Mouse (Mus musculus): ENCODE results near the gene Mlip. TPM values are rescaled to one million over a fixed set of nuclear protein-coding genes. Genes with fewer than 3 reads are reported as not detected.
"Not testable (repeated sequence)": the region's sequence is repeated elsewhere in the genome, so short reads cannot be mapped to it uniquely, and the experiment has no call there.

Mlip gene
- polyA plus RNA-seq, 1 experiment from 2014 or later, result not detected

DNA sequence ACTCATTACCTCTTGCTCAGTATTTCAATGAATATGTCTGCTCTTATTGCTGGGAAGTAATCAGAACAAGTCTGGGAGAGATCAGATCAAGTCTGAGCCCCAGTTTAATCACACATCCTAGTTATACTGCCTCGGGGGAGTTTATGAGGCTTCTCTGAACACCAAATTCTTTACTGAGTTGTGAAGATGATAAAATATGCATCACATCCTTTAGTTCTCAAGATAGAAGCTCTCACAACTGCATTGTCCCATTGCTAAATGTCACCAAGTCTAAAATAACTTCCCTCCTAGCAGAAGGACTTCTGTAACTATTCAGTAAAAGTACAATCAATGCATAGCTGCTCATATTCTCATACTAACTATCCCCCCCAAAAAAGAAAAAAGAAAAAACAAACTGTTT, 154.5 kb downstream of the Mlip start:
- Histone ChIP-seq H3K27ac (no peak overlapping the region), H3K4me3 (ENCODE audit: inconsistent target) (no peak overlapping the region), H3K36me3 (ENCODE audit: inconsistent target) (no peaks in the 10 kb centered on the region), H3K79me2 (ENCODE audit: inconsistent target) (no peaks in the 10 kb centered on the region)
- 58% methylated on average over 1 of the region's 1 CpGs for WGBS (ENCODE audit: missing documents)

DNA sequence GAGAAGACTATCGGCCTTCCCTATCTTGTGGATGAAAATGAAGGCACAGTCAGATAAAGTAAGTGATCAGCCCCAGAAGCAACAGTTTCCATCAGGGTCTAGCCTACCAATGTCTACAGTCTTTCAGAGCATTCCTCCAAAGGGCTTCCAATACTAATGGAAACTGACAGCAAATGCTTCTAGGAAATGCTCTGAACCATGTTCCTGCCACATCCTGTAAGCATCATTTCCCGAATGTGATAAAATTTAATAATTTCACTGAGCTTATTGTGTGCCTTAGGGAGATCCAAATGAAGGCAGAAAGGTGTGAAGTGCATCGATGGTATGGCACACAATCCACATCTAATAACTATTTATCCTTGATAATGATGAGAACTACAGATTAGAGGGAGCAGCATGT, 173.3 kb downstream of the Mlip start:
- no peak overlapping the region for H3K27ac ChIP-seq
- H3K79me2 ChIP-seq (ENCODE audit: inconsistent target), result no peaks in the 10 kb centered on the region
- 94% methylated on average over 3 of the region's 3 CpGs for WGBS (ENCODE audit: missing documents)
- no peaks in the 10 kb centered on the region for H3K36me3 ChIP-seq (ENCODE audit: inconsistent target)
- H3K4me3 ChIP-seq (ENCODE audit: inconsistent target), result no peak overlapping the region

- Histone ChIP-seq H3K36me3 (ENCODE audit: inconsistent target) (no peaks in the 10 kb centered on the region), H3K27ac (no peak overlapping the region), H3K4me3 (ENCODE audit: inconsistent target) (no peak overlapping the region), H3K79me2 (ENCODE audit: inconsistent target) (no peaks in the 10 kb centered on the region)
- WGBS (ENCODE audit: missing documents), result 81% methylated on average over 3 of the region's 3 CpGs
Measured at GRCm38 (mm10) chr9:77175870-77176269, 176.9 kb downstream of the Mlip start.

- 11% methylated on average over 5 of the region's 5 CpGs for WGBS (ENCODE audit: missing documents)
- no peak overlapping the region for H3K4me3 ChIP-seq (ENCODE audit: inconsistent target)
- H3K79me2 ChIP-seq (ENCODE audit: inconsistent target), result no peaks in the 10 kb centered on the region
- H3K36me3 ChIP-seq (ENCODE audit: inconsistent target), result no peaks in the 10 kb centered on the region
- H3K27ac ChIP-seq, result no peak overlapping the region
Measured at GRCm38 (mm10) chr9:77172044-77172443, 180.7 kb downstream of the Mlip start.

- 90% methylated on average over 6 of the region's 6 CpGs for WGBS (ENCODE audit: missing documents)
Measured at GRCm38 (mm10) chr9:77165877-77166276, 186.9 kb downstream of the Mlip start.

DNA sequence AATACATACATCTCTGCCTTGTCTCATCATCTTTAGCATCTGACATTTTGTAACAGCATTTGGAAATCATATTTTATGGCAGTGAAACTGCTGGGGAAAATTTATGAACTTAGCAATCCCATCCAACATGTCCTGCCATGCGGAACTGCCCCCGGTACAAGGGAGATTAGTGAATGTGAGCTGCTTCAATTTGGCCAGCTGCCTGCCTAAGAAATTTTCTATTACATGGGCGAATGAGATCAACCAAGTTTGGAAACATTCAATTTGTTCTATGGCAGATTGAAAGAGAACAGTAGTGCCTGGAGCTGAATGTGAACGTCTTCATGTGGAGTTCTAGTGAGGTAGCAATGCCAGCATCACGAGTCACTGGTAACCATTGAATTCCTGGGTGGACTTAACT, 191.0 kb downstream of the Mlip start:
- H3K4me3 ChIP-seq (ENCODE audit: inconsistent target), result no peak overlapping the region
- H3K79me2 ChIP-seq (ENCODE audit: inconsistent target), result no peaks in the 10 kb centered on the region
- no peak overlapping the region for H3K27ac ChIP-seq
- 82% methylated on average over 5 of the region's 5 CpGs for WGBS (ENCODE audit: missing documents)
- no peaks in the 10 kb centered on the region for H3K36me3 ChIP-seq (ENCODE audit: inconsistent target)

More at GRCm38 (mm10) chr9:77165877-77166276, 186.9 kb downstream of the Mlip start:
- H3K36me3 ChIP-seq (ENCODE audit: inconsistent target), result no peaks in the 10 kb centered on the region
- H3K27ac ChIP-seq, result no peak overlapping the region
- no peak overlapping the region for H3K4me3 ChIP-seq (ENCODE audit: inconsistent target)
- no peaks in the 10 kb centered on the region for H3K79me2 ChIP-seq (ENCODE audit: inconsistent target)

GRCm38 (mm10) chr9:77160277-77160926, 192.4 kb downstream of the Mlip start:
- H3K4me3 ChIP-seq (ENCODE audit: inconsistent target), result no peak overlapping the region
- WGBS (ENCODE audit: missing documents), result 83% methylated on average over 4 of the region's 4 CpGs
- H3K79me2 ChIP-seq (ENCODE audit: inconsistent target), result no peaks in the 10 kb centered on the region

DNA sequence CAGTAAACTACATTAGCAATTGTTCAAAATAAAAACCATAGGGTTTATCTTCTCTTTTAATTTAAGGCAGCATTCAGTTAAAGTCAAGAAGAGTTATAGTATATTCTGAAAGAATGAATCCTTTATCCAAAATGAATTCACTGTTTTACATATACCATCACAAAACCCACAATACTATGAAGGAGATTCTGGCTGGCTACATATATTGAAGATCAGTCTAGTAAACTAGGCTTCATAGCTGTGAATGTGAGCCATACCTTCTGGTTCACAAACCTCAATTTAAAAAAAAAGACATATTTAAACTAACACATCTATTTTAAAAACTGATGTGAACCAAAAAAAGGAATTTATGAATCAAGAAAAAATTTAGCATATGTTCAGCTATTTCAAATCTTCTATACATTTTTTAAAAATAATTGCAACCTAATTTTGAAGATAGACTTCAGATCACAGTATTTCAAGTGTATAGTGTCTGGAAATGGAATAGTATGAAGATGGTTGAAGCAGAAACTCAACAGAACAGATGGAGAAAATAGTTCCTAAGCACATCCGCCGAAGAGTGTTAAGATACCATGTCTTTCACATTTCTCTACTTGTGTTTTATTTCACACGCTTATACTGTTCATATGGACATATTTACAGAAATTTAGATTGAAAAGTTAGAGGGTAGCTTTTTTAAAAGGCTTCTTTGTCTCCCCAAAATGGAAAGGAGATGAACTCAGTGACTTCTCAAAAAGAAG, 204.1 kb downstream of the Mlip start:
- Histone ChIP-seq H3K36me3 (ENCODE audit: inconsistent target) (no peaks in the 10 kb centered on the region), H3K4me3 (ENCODE audit: inconsistent target) (no peak overlapping the region), H3K27ac (no peak overlapping the region), H3K79me2 (ENCODE audit: inconsistent target) (no peaks in the 10 kb centered on the region)
- 95% methylated on average over 3 of the region's 3 CpGs for WGBS (ENCODE audit: missing documents)

More at GRCm38 (mm10) chr9:77160277-77160926, 192.4 kb downstream of the Mlip start:
- H3K36me3 ChIP-seq (ENCODE audit: inconsistent target), result no peaks in the 10 kb centered on the region
- no peak overlapping the region for H3K27ac ChIP-seq

DNA sequence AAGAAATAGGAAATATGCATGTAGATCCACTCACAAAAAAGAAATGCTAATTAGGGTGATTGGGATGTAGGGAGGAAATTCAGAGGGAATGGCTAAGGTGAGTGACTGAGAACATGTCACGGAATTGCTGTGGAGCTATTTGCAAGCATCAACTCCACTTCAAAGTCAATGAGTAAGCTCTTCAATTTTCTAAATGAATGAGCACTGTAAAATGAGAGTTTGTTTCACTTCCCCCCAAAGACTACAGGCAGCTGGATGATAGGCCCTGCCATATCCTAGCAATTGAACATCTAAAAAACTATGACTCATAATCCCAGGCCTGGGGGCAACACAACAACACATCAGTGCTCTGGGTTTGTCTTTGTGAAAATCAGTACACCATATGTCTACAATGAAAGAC, 233.0 kb downstream of the Mlip start:
- Histone ChIP-seq H3K79me2 (ENCODE audit: inconsistent target) (no peaks in the 10 kb centered on the region), H3K27ac (no peak overlapping the region), H3K36me3 (ENCODE audit: inconsistent target) (no peaks in the 10 kb centered on the region), H3K4me3 (ENCODE audit: inconsistent target) (no peak overlapping the region)
- 94% methylated on average over 1 of the region's 1 CpGs for WGBS (ENCODE audit: missing documents)

DNA sequence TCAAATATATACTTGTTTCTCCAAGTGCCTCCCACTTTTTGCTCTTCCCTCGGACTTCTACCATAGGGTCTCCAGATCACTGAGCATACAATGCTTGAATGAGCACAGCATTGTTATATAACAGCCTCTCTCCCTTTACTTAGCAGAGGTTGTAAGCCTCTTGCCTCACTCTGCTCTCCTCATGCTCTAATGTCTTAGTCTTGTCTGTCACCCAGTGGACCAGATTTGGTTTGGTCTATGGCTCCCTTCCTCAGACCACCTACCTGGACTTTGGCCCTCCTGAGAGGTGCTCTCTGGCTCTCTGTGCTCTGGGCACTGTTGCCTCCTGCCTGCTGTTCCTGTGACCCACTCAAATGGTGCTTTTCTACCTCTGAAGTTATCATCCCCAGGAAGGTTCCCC, 255.9 kb downstream of the Mlip start:
- Histone ChIP-seq H3K36me3 (ENCODE audit: inconsistent target) (no peaks in the 10 kb centered on the region), H3K4me3 (ENCODE audit: inconsistent target) (no peak overlapping the region), H3K27ac (no peak overlapping the region), H3K79me2 (ENCODE audit: inconsistent target) (no peaks in the 10 kb centered on the region)
- WGBS (ENCODE audit: missing documents), result 92% methylated on average over 1 of the region's 1 CpGs

DNA sequence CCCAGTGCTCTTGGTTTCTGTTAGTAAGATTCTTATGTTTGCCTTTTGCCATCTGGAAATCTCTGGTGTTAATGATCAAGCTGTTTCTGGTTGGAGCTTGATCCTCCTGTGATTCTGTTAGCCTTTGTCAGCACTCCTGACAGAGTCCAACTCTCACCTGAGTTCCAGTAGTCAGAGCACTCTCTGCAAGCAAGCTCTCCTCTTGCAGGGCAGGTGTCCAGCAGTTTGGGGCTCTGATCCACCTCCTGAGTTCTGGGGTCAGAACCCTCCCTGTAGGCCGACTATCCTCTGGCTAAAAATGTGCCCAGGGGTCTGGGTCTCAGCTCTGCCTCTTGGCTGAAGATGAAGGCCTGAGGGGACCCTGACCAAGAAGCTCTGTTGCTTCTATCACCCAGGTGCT, 269.5 kb downstream of the Mlip start:
- 100% methylated on average over 1 of the region's 1 CpGs for WGBS (ENCODE audit: missing documents)
- H3K36me3 ChIP-seq (ENCODE audit: inconsistent target); H3K27ac ChIP-seq; H3K79me2 ChIP-seq (ENCODE audit: inconsistent target); H3K4me3 ChIP-seq (ENCODE audit: inconsistent target): not testable (repeated sequence)

- no peak overlapping the region for H3K27ac ChIP-seq
- H3K4me3 ChIP-seq (ENCODE audit: inconsistent target), result no peak overlapping the region
- no peaks in the 10 kb centered on the region for H3K79me2 ChIP-seq (ENCODE audit: inconsistent target)
- WGBS (ENCODE audit: missing documents), result 75% methylated on average over 2 of the region's 2 CpGs
- no peaks in the 10 kb centered on the region for H3K36me3 ChIP-seq (ENCODE audit: inconsistent target)
Measured at GRCm38 (mm10) chr9:77071676-77072075, 281.1 kb downstream of the Mlip start.

DNA sequence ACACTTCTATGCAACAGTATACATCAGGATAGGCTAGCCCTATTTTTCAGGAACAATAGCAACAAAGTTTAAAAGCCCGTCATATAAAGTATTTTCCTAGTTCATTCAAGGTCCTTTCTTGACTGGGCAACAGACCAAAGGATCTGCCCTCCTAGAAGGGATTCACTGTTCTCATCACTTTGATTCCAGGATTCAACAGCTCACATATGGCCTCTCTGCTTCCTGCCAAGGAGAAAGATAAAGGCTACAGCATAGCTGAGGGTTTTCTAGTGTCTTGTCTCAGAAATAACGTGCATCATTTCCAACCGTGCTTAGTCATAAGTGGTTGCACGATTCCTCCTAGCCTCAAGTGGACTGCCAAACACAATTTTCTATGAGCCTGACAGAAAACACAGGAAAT, 296.2 kb downstream of the Mlip start:
- no peak overlapping the region for H3K4me3 ChIP-seq (ENCODE audit: inconsistent target)
- H3K36me3 ChIP-seq (ENCODE audit: inconsistent target), result no peaks in the 10 kb centered on the region
- H3K79me2 ChIP-seq (ENCODE audit: inconsistent target), result no peaks in the 10 kb centered on the region
- WGBS (ENCODE audit: missing documents), result 67% methylated on average over 4 of the region's 4 CpGs
- no peak overlapping the region for H3K27ac ChIP-seq

DNA sequence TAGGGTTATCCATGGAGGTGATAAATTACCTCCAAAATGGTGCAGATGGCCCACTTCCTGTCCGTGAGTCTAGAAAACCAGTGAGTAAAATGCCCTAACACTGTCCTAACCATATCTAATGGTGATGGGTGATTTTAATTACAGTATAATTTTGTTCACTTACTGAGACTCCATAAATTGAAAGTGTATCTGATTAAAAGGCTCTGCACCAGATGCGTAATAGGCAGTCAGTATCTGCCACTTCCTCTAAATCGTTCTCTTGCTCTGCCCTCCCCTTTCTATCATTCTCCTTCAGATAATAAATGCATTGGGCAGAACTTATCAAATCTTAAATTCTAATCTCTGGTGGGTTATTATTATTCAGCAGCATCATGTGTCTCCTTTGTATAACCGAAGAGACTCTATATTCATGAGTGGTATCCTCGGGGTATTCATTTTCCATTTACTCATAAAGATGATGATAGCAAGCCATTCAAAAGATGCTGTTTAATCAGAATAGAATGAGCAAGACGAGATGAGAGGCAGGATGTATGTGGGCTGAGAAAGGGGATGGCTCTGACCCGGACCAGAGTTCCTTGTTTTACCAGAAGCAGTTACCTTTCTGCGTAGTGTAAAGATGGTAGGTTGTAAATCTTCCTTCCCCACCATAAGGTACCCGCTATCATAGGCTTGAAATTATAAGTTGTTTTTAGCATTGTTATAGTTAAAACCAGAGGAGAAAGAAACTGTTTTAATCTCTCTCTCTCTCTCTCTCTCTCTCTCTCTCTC, 298.2 kb downstream of the Mlip start:
- 81% methylated on average over 7 of the region's 9 CpGs for WGBS (ENCODE audit: missing documents)
- no peak overlapping the region for H3K4me3 ChIP-seq (ENCODE audit: inconsistent target)
- no peaks in the 10 kb centered on the region for H3K36me3 ChIP-seq (ENCODE audit: inconsistent target)
- no peaks in the 10 kb centered on the region for H3K79me2 ChIP-seq (ENCODE audit: inconsistent target)
- H3K27ac ChIP-seq, result no peak overlapping the region
